Mouse (Mus musculus) retina, embryonic 14.5 days (tissue): ENCODE results near the gene Abr.

Source experiments
- DNase-seq: peaks from one replicate; pipeline ENCODE4 v3.0.0-alpha.2; 2015; ENCODE audit warnings: low spot score

Gene Abr

GRCm38 (mm10) chr11:76623206-76623961 lies 1.3 kb upstream of the Abr start:
- DNase-seq = peak; percentile 80

GRCm38 (mm10) chr11:76622566-76623205 lies 572 bp upstream of the Abr start:
- DNase-seq = peak; percentile 51

- no peak for DNase-seq
Measured at GRCm38 (mm10) chr11:76618134-76618533, 4.0 kb downstream of the Abr start.

- no peak for DNase-seq
Measured at GRCm38 (mm10) chr11:76614246-76614645, 7.9 kb downstream of the Abr start.

- peak; percentile 85 for DNase-seq
Measured at GRCm38 (mm10) chr11:76612638-76613104, 9.4 kb downstream of the Abr start.

- DNase-seq = no peak
Measured at GRCm38 (mm10) chr11:76610948-76611347, 11.2 kb downstream of the Abr start.

GRCm38 (mm10) chr11:76606521-76606920 lies 15.6 kb downstream of the Abr start:
- peak; percentile 49 for DNase-seq

GRCm38 (mm10) chr11:76599219-76599618 lies 22.9 kb downstream of the Abr start:
- DNase-seq = no peak

GRCm38 (mm10) chr11:76598757-76599156 lies 23.4 kb downstream of the Abr start:
- DNase-seq = no peak

GRCm38 (mm10) chr11:76593620-76594326 lies 28.3 kb downstream of the Abr start:
- DNase-seq = no peak

GRCm38 (mm10) chr11:76589746-76590145 lies 32.4 kb downstream of the Abr start:
- no peak for DNase-seq

- DNase-seq = no peak
Measured at GRCm38 (mm10) chr11:76588632-76589485, 33.3 kb downstream of the Abr start.

- DNase-seq = no peak
Measured at GRCm38 (mm10) chr11:76588032-76588431, 34.1 kb downstream of the Abr start.

- no peak for DNase-seq
Measured at GRCm38 (mm10) chr11:76587333-76587732, 34.8 kb downstream of the Abr start.

GRCm38 (mm10) chr11:76586119-76586518 lies 36.0 kb downstream of the Abr start:
- no peak for DNase-seq

- peak; percentile 94 for DNase-seq
Measured at GRCm38 (mm10) chr11:76577588-76578257, 44.4 kb downstream of the Abr start.

- no peak for DNase-seq
Measured at GRCm38 (mm10) chr11:76572820-76573385, 49.2 kb downstream of the Abr start.

GRCm38 (mm10) chr11:76571613-76571929 lies 50.5 kb downstream of the Abr start:
- no peak for DNase-seq

GRCm38 (mm10) chr11:76570741-76571612 lies 51.1 kb downstream of the Abr start:
- DNase-seq = peak; percentile 69

- no peak for DNase-seq
Measured at GRCm38 (mm10) chr11:76570201-76570731, 51.8 kb downstream of the Abr start.
